Mouse (Mus musculus): ENCODE measurements around the gene Mbnl2. TPM values are rescaled to one million over a fixed set of nuclear protein-coding genes. Genes with fewer than 3 reads are reported as not detected.

Mbnl2 gene
- polyA plus RNA-seq, 1 experiment from 2014 or later = 129 TPM

- Histone ChIP-seq H3K9ac (ENCODE audit: low read length) (no peak overlapping the region), H3K27ac (replicated peaks in 1 of 2; ENCODE audit: control insufficient read depth in 1 of 2, insufficient read depth in 1 of 2, low read depth in 2 of 2, low read length in 2 of 2) (peak overlapping the region; percentile 11 to 38; a peak in 1 of 4 replicates), H3K9me3 (ENCODE audit: control insufficient read depth, low read length) (no peaks in the 10 kb centered on the region), H3K36me3 (ENCODE audit: control insufficient read depth, insufficient read depth, low read length) (peaks cover 39% of the 10 kb centered on the region), H3K4me3 (ENCODE audit: control insufficient read depth in 1 of 2, insufficient read depth in 1 of 2, low read depth in 1 of 2, low read length in 2 of 2) (no peak overlapping the region), H3K4me2 (ENCODE audit: low read length) (no peak overlapping the region), H3K4me1 (ENCODE audit: control insufficient read depth in 2 of 2, insufficient read depth in 2 of 2, low read length in 2 of 2) (peaks cover 8 to 30% of the 10 kb centered on the region in 2 experiments), H3K27me3 (ENCODE audit: control insufficient read depth, insufficient read depth, low read length) (no peaks in the 10 kb centered on the region)
- ATAC-seq (ENCODE audit: insufficient number of reproducible peaks, insufficient read depth, low FRiP score, low read depth) = no peak
- 68% methylated on average over 26 of the region's 26 CpGs for WGBS
Observed at GRCm38 (mm10) chr14:120381378-120382134, 106.1 kb downstream of the Mbnl2 start.

GRCm38 (mm10) chr14:120382179-120382578 lies 106.7 kb downstream of the Mbnl2 start:
- Histone ChIP-seq H3K27me3 (ENCODE audit: control insufficient read depth, insufficient read depth, low read length) (no peaks in the 10 kb centered on the region), H3K4me2 (ENCODE audit: low read length) (no peak overlapping the region), H3K9me3 (ENCODE audit: control insufficient read depth, low read length) (no peaks in the 10 kb centered on the region), H3K4me3 (ENCODE audit: control insufficient read depth in 1 of 2, insufficient read depth in 1 of 2, low read depth in 1 of 2, low read length in 2 of 2) (no peak overlapping the region), H3K27ac (replicated peaks in 1 of 2; ENCODE audit: control insufficient read depth in 1 of 2, insufficient read depth in 1 of 2, low read depth in 2 of 2, low read length in 2 of 2) (peak overlapping the region; percentile 11 to 38; a peak in 1 of 4 replicates), H3K9ac (ENCODE audit: low read length) (no peak overlapping the region), H3K4me1 (ENCODE audit: control insufficient read depth in 2 of 2, insufficient read depth in 2 of 2, low read length in 2 of 2) (peaks cover 12 to 36% of the 10 kb centered on the region in 2 experiments), H3K36me3 (ENCODE audit: control insufficient read depth, insufficient read depth, low read length) (peaks cover 39% of the 10 kb centered on the region)
- ATAC-seq (ENCODE audit: insufficient number of reproducible peaks, insufficient read depth, low FRiP score, low read depth) = no peak
- WGBS = 38% methylated on average over 5 of the region's 5 CpGs

- H3K27ac ChIP-seq (replicated peaks in 1 of 2; ENCODE audit: control insufficient read depth in 1 of 2, insufficient read depth in 1 of 2, low read depth in 2 of 2, low read length in 2 of 2) = no peak overlapping the region
- no peak overlapping the region for H3K4me2 ChIP-seq (ENCODE audit: low read length)
- H3K36me3 ChIP-seq (ENCODE audit: control insufficient read depth, insufficient read depth, low read length) = peaks cover 39% of the 10 kb centered on the region
- WGBS = 79% methylated on average over 11 of the region's 11 CpGs
- H3K27me3 ChIP-seq (ENCODE audit: control insufficient read depth, insufficient read depth, low read length) = no peaks in the 10 kb centered on the region
- H3K4me3 ChIP-seq (ENCODE audit: control insufficient read depth in 1 of 2, insufficient read depth in 1 of 2, low read depth in 1 of 2, low read length in 2 of 2) = no peak overlapping the region
- no peak overlapping the region for H3K9ac ChIP-seq (ENCODE audit: low read length)
- H3K9me3 ChIP-seq (ENCODE audit: control insufficient read depth, low read length) = no peaks in the 10 kb centered on the region
- H3K4me1 ChIP-seq (ENCODE audit: control insufficient read depth in 2 of 2, insufficient read depth in 2 of 2, low read length in 2 of 2) = peaks cover 9 to 34% of the 10 kb centered on the region in 2 experiments
- ATAC-seq (ENCODE audit: insufficient number of reproducible peaks, insufficient read depth, low FRiP score, low read depth) = no peak
Observed at GRCm38 (mm10) chr14:120383186-120383851, 107.8 kb downstream of the Mbnl2 start.

GRCm38 (mm10) chr14:120384615-120385014 lies 109.1 kb downstream of the Mbnl2 start:
- Histone ChIP-seq H3K4me3 (ENCODE audit: control insufficient read depth in 1 of 2, insufficient read depth in 1 of 2, low read depth in 1 of 2, low read length in 2 of 2) (no peak overlapping the region), H3K27ac (replicated peaks in 1 of 2; ENCODE audit: control insufficient read depth in 1 of 2, insufficient read depth in 1 of 2, low read depth in 2 of 2, low read length in 2 of 2) (no peak overlapping the region), H3K27me3 (ENCODE audit: control insufficient read depth, insufficient read depth, low read length) (no peaks in the 10 kb centered on the region), H3K9me3 (ENCODE audit: control insufficient read depth, low read length) (no peaks in the 10 kb centered on the region), H3K9ac (ENCODE audit: low read length) (no peak overlapping the region), H3K36me3 (ENCODE audit: control insufficient read depth, insufficient read depth, low read length) (peaks cover 32% of the 10 kb centered on the region), H3K4me2 (ENCODE audit: low read length) (no peak overlapping the region), H3K4me1 (ENCODE audit: control insufficient read depth in 2 of 2, insufficient read depth in 2 of 2, low read length in 2 of 2) (peaks cover 18 to 39% of the 10 kb centered on the region in 2 experiments)
- 89% methylated on average over 5 of the region's 5 CpGs for WGBS
- no peak for ATAC-seq (ENCODE audit: insufficient number of reproducible peaks, insufficient read depth, low FRiP score, low read depth)

GRCm38 (mm10) chr14:120387293-120387692 lies 111.8 kb downstream of the Mbnl2 start:
- 28% methylated on average over 4 of the region's 4 CpGs for WGBS
- ATAC-seq (ENCODE audit: insufficient number of reproducible peaks, insufficient read depth, low FRiP score, low read depth) = no peak

GRCm38 (mm10) chr14:120388818-120389691 lies 113.6 kb downstream of the Mbnl2 start:
- 9% methylated on average over 37 of the region's 38 CpGs for WGBS
- no peaks in the 10 kb centered on the region; the same call in none of the 2 replicates for H3K9me3 ChIP-seq (ENCODE audit: control insufficient read depth, low read length)
- H3K4me2 ChIP-seq (ENCODE audit: low read length) = peak overlapping the region; percentile 51
- H3K9ac ChIP-seq (ENCODE audit: low read length) = peak overlapping the region; percentile 54
- peaks cover 15 to 33% of the 10 kb centered on the region in 2 experiments for H3K4me1 ChIP-seq (ENCODE audit: control insufficient read depth in 2 of 2, insufficient read depth in 2 of 2, low read length in 2 of 2)
- peak overlapping the region; percentile 2 to 15; a peak in 2 of 4 replicates for H3K4me3 ChIP-seq (ENCODE audit: control insufficient read depth in 1 of 2, insufficient read depth in 1 of 2, low read depth in 1 of 2, low read length in 2 of 2)
- H3K27me3 ChIP-seq (ENCODE audit: control insufficient read depth, insufficient read depth, low read length) = no peaks in the 10 kb centered on the region
- peak; percentile 40 for ATAC-seq (ENCODE audit: insufficient number of reproducible peaks, insufficient read depth, low FRiP score, low read depth)
- peak overlapping the region; percentile 63 to 70 for H3K27ac ChIP-seq (replicated peaks in 1 of 2; ENCODE audit: control insufficient read depth in 1 of 2, insufficient read depth in 1 of 2, low read depth in 2 of 2, low read length in 2 of 2)
- H3K36me3 ChIP-seq (ENCODE audit: control insufficient read depth, insufficient read depth, low read length) = peaks cover 49% of the 10 kb centered on the region

More at GRCm38 (mm10) chr14:120387293-120387692, 111.8 kb downstream of the Mbnl2 start:
- peak overlapping the region in 1 of 2 experiments; percentile 53; a peak in 2 of 4 replicates for H3K27ac ChIP-seq (replicated peaks in 1 of 2; ENCODE audit: control insufficient read depth in 1 of 2, insufficient read depth in 1 of 2, low read depth in 2 of 2, low read length in 2 of 2)
- H3K27me3 ChIP-seq (ENCODE audit: control insufficient read depth, insufficient read depth, low read length) = no peaks in the 10 kb centered on the region
- H3K9ac ChIP-seq (ENCODE audit: low read length) = no peak overlapping the region
- H3K4me1 ChIP-seq (ENCODE audit: control insufficient read depth in 2 of 2, insufficient read depth in 2 of 2, low read length in 2 of 2) = peaks cover 15 to 33% of the 10 kb centered on the region in 2 experiments
- H3K36me3 ChIP-seq (ENCODE audit: control insufficient read depth, insufficient read depth, low read length) = peaks cover 35% of the 10 kb centered on the region
- no peak overlapping the region for H3K4me3 ChIP-seq (ENCODE audit: control insufficient read depth in 1 of 2, insufficient read depth in 1 of 2, low read depth in 1 of 2, low read length in 2 of 2)
- no peaks in the 10 kb centered on the region; the same call in none of the 2 replicates for H3K9me3 ChIP-seq (ENCODE audit: control insufficient read depth, low read length)
- no peak overlapping the region for H3K4me2 ChIP-seq (ENCODE audit: low read length)

Data from heart, embryonic 14.5 days (tissue).